ENCODE assay signal across 27 mouse cellular contexts in genomic region chr7:28697277-28697676, GRCm38 (mm10). TPM values are rescaled to one million over a fixed set of nuclear protein-coding genes. Genes with fewer than 3 reads are reported as not detected.
A peak's percentile ranks its signal among the peaks of the same experiment; 100 is the strongest.
DNase-seq lines count a peak whose midpoint lies in the region; ATAC-seq and TF ChIP-seq lines count a peak whose summit lies in the region.
"Had no signal": no experiment of that assay in that cellular context is flagged by ENCODE, and none has a peak within 500 bp of the region (broad histone marks: within the 10 kb centered on the region; RNA-seq: fewer than 3 reads in every experiment).

No protein-coding gene starts in this region.

- peak overlapping the region; percentile 63 for H3K27ac ChIP-seq in testis, adult 2 months (ENCODE audit: control insufficient read depth, insufficient read depth, low read depth, low read length)
- no peak overlapping the region for H3K27ac ChIP-seq in MEL (ENCODE audit: control insufficient read depth, low read depth, low read length)
- 0 out of 2 replicates have a peak overlapping the region, but pooled peaks have one; percentile 5 for H3K27ac ChIP-seq in stomach, postnatal 0 days (replicated peaks)
- H3K27ac ChIP-seq in hindbrain, embryonic 12.5 days = no peak overlapping the region
- H3K27ac ChIP-seq in midbrain, embryonic 15.5 days = no peak overlapping the region

- no peak for TF ChIP-seq RAD21 in MEL (IDR thresholded peaks at IDR 0.05; ENCODE audit: low read depth, low read length)

- peak; percentile 52 for ATAC-seq in stomach, postnatal 0 days (ENCODE audit: low FRiP score, low TSS enrichment)
- no peak for ATAC-seq in hindbrain, embryonic 12.5 days (ENCODE audit: low FRiP score)
- ATAC-seq in midbrain, embryonic 15.5 days (replicated peaks) = no peak
- ATAC-seq: activated CD4-positive, CD25-positive, alpha-beta regulatory T cell, adult 4 months; CD4-positive, CD25-positive, alpha-beta regulatory T cell, adult 4 months; Patski had no signal

- no peak for TF ChIP-seq POLR2A in testis, adult 2 months (IDR thresholded peaks at IDR 0.05; ENCODE audit: control insufficient read depth, low read depth, low read length)
- TF ChIP-seq POLR2A in MEL (IDR thresholded peaks at IDR 0.05; ENCODE audit: control insufficient read depth in 1 of 2, insufficient read depth in 1 of 2, low read depth in 1 of 2, low read length in 2 of 2, poor library complexity in 1 of 2) = no peak

- no peak for TF ChIP-seq EP300 in MEL (IDR thresholded peaks at IDR 0.05; ENCODE audit: low read depth in 1 of 2, low read length in 2 of 2)
- TF ChIP-seq EP300 in stomach, postnatal 0 days (optimal IDR thresholded peaks at IDR 0.05) = no peak

- no peaks in the 10 kb centered on the region for H3K79me2 ChIP-seq in MEL (ENCODE audit: control insufficient read depth, insufficient read depth, low read length, poor library complexity)

- no peak for DNase-seq in testis, postnatal 10 days (ENCODE audit: low spot score)
- DNase-seq in urinary bladder, postnatal 14 days (ENCODE audit: low spot score) = peak; percentile 37
- no peak for DNase-seq in urinary bladder, postnatal 4 days (ENCODE audit: low spot score in 2 of 2)
- DNase-seq in MEL (ENCODE audit: low read depth, low spot score) = peak; percentile 31
- DNase-seq in stomach, postnatal 0 days (ENCODE audit: low spot score) = peak; percentile 63
- DNase-seq: adrenal gland, adult 2 months; adrenal gland, adult 8-10 months; adrenal gland, postnatal 10 days; adrenal gland, postnatal 14 days; adrenal gland, postnatal 25 days; adrenal gland, postnatal 36 days; B cell, adult 2 months; cerebellum, adult 11 months; cerebellum, adult 11-12 months; cerebellum, adult 18-20 months had no signal

- 64% methylated on average over 11 of the region's 11 CpGs for WGBS in stomach, postnatal 0 days
- 94% methylated on average over 11 of the region's 11 CpGs for WGBS in hindbrain, embryonic 12.5 days
- WGBS in midbrain, embryonic 15.5 days = 93% methylated on average over 11 of the region's 11 CpGs

- H3K9ac ChIP-seq in MEL (ENCODE audit: control insufficient read depth, low read depth, low read length, poor library complexity, severe bottlenecking) = no peak overlapping the region
- H3K9ac ChIP-seq in stomach, postnatal 0 days (ENCODE audit: low read length) = no peak overlapping the region
- no peak overlapping the region for H3K9ac ChIP-seq in hindbrain, embryonic 12.5 days
- H3K9ac ChIP-seq in midbrain, embryonic 15.5 days = no peak overlapping the region

- no peak overlapping the region for H3K4me3 ChIP-seq in testis, adult 2 months (ENCODE audit: control insufficient read depth, low read depth, low read length)
- no peak overlapping the region for H3K4me3 ChIP-seq in MEL (ENCODE audit: control insufficient read depth in 1 of 2, insufficient read depth in 1 of 2, low read depth in 2 of 2, low read length in 2 of 2)
- no peak overlapping the region for H3K4me3 ChIP-seq in stomach, postnatal 0 days (ENCODE audit: low read depth, low read length)
- H3K4me3 ChIP-seq in hindbrain, embryonic 12.5 days = no peak overlapping the region
- no peak overlapping the region for H3K4me3 ChIP-seq in midbrain, embryonic 15.5 days

- TF ChIP-seq CTCF in testis, adult 2 months (IDR thresholded peaks at IDR 0.05; ENCODE audit: control insufficient read depth, insufficient read depth, insufficient replicate concordance, low read depth, low read length) = no peak
- TF ChIP-seq CTCF in MEL (IDR thresholded peaks at IDR 0.05 in 2 of 3, conservative IDR thresholded peaks at IDR 0.05 in 1 of 3; ENCODE audit: control insufficient read depth in 1 of 3, insufficient read depth in 1 of 3, low read depth in 2 of 3, low read length in 3 of 3, poor library complexity in 1 of 3, severe bottlenecking in 1 of 3) = no peak
- TF ChIP-seq CTCF in stomach, postnatal 0 days (IDR thresholded peaks at IDR 0.05; ENCODE audit: low read depth) = no peak

- H3K27me3 ChIP-seq in testis, adult 2 months (ENCODE audit: control insufficient read depth, insufficient read depth, low read length) = no peaks in the 10 kb centered on the region
- no peaks in the 10 kb centered on the region for H3K27me3 ChIP-seq in MEL (ENCODE audit: control insufficient read depth in 1 of 2, insufficient read depth in 2 of 2, low read length in 2 of 2)
- H3K27me3 ChIP-seq in stomach, postnatal 0 days (ENCODE audit: control insufficient read depth, insufficient read depth, low read length) = no peaks in the 10 kb centered on the region
- peaks cover 27% of the 10 kb centered on the region for H3K27me3 ChIP-seq in hindbrain, embryonic 12.5 days
- peaks cover 3% of the 10 kb centered on the region; the same call in 1 of the 2 replicates for H3K27me3 ChIP-seq in midbrain, embryonic 15.5 days (replicated peaks)
- H3K27me3 ChIP-seq: CH12.LX had no signal

- H3K9me3 ChIP-seq in MEL (replicated peaks; ENCODE audit: insufficient read depth, low read length) = no peaks in the 10 kb centered on the region
- no peaks in the 10 kb centered on the region for H3K9me3 ChIP-seq in stomach, postnatal 0 days (ENCODE audit: control insufficient read depth, low read length)
- no peaks in the 10 kb centered on the region; the same call in 1 of the 2 replicates for H3K9me3 ChIP-seq in hindbrain, embryonic 12.5 days (replicated peaks)
- no peaks in the 10 kb centered on the region for H3K9me3 ChIP-seq in midbrain, embryonic 15.5 days

- peaks cover 12% of the 10 kb centered on the region for H3K4me1 ChIP-seq in testis, adult 2 months (ENCODE audit: control insufficient read depth, insufficient read depth, low read length)
- peaks cover 0 to 3% of the 10 kb centered on the region in 2 experiments; a peak in 2 of 4 replicates for H3K4me1 ChIP-seq in MEL (ENCODE audit: control insufficient read depth in 1 of 2, insufficient read depth in 2 of 2, low read length in 2 of 2)
- H3K4me1 ChIP-seq in stomach, postnatal 0 days (replicated peaks; ENCODE audit: control insufficient read depth, insufficient read depth) = no peaks in the 10 kb centered on the region; the same call in 1 of the 2 replicates
- H3K4me1 ChIP-seq in hindbrain, embryonic 12.5 days = peaks cover 17% of the 10 kb centered on the region
- H3K4me1 ChIP-seq in midbrain, embryonic 15.5 days = peaks cover 11% of the 10 kb centered on the region

- no peak overlapping the region for H3K4me2 ChIP-seq in stomach, postnatal 0 days (replicated peaks; ENCODE audit: low read depth)
- no peak overlapping the region for H3K4me2 ChIP-seq in hindbrain, embryonic 12.5 days (replicated peaks)
- H3K4me2 ChIP-seq in midbrain, embryonic 15.5 days = no peak overlapping the region

- no peaks in the 10 kb centered on the region for H3K36me3 ChIP-seq in testis, adult 2 months (ENCODE audit: control insufficient read depth, insufficient read depth, low read length)
- no peaks in the 10 kb centered on the region for H3K36me3 ChIP-seq in MEL (ENCODE audit: control insufficient read depth in 1 of 2, insufficient read depth in 2 of 2, low read length in 2 of 2)
- no peaks in the 10 kb centered on the region for H3K36me3 ChIP-seq in stomach, postnatal 0 days (ENCODE audit: control insufficient read depth, insufficient read depth, low read length)
- H3K36me3 ChIP-seq in hindbrain, embryonic 12.5 days = no peaks in the 10 kb centered on the region
- H3K36me3 ChIP-seq in midbrain, embryonic 15.5 days (replicated peaks) = no peaks in the 10 kb centered on the region
- H3K36me3 ChIP-seq: G1E had no signal

RNA-seq across cellular contexts. Expression of gene Fbxo27, which starts 4.6 kb away (rescaled TPM):
- 15.8 and 16.3 TPM in 2 replicates for polyA plus RNA-seq in testis, adult 2 months (2012; rRNA removed)
- total RNA-seq in MEL (2012; rRNA removed) = not detected in 2 replicates
- not detected for polyA plus RNA-seq in MEL (2012; ENCODE audit: insufficient read depth in 1 of 2, insufficient read length in 2 of 2, low read depth in 1 of 2, low replicate concordance in 2 of 2, missing spikeins in 1 of 2)
- 1.7 and 2.4 TPM in 2 replicates for polyA plus RNA-seq in stomach, postnatal 0 days (2015; fragmentation: Nextera tagmentation; extraction: Ambion mirVana)
- 7.0 and 8.9 TPM in 2 replicates for polyA plus RNA-seq in hindbrain, embryonic 12.5 days (2016; fragmentation: Nextera tagmentation; extraction: Ambion mirVana)
- polyA plus RNA-seq in midbrain, embryonic 15.5 days (2015; fragmentation: Nextera tagmentation; extraction: Ambion mirVana) = 10.2 and 12.1 TPM in 2 replicates
- total RNA-seq: CH12.LX, G1E had no signal
- polyA plus RNA-seq: G1E, Patski had no signal

RNA-seq across cellular contexts. Expression of gene Fbxo17, which starts 19.3 kb away (rescaled TPM):
- 7.2 and 8.1 TPM in 2 replicates for polyA plus RNA-seq in testis, adult 2 months (2012; rRNA removed)
- total RNA-seq in MEL (2012; rRNA removed) = 0.10 TPM in 1 of 2 replicates, not detected in the other
- polyA plus RNA-seq in MEL (2012; ENCODE audit: insufficient read depth in 1 of 2, insufficient read length in 2 of 2, low read depth in 1 of 2, low replicate concordance in 2 of 2, missing spikeins in 1 of 2) = under 1 TPM in 1 of 2 experiments, not detected in 1; 0.43 TPM
- 5.6 and 6.1 TPM in 2 replicates for polyA plus RNA-seq in stomach, postnatal 0 days (2015; fragmentation: Nextera tagmentation; extraction: Ambion mirVana)
- 8.5 and 11.1 TPM in 2 replicates for polyA plus RNA-seq in hindbrain, embryonic 12.5 days (2016; fragmentation: Nextera tagmentation; extraction: Ambion mirVana)
- polyA plus RNA-seq in midbrain, embryonic 15.5 days (2015; fragmentation: Nextera tagmentation; extraction: Ambion mirVana) = 3.7 and 4.0 TPM in 2 replicates
- polyA plus RNA-seq: G1E had no signal

RNA-seq across cellular contexts. Expression of gene Mrps12, which starts 44.3 kb away (rescaled TPM):
- polyA plus RNA-seq in testis, adult 2 months (2012; rRNA removed) = 29.5 and 39.3 TPM in 2 replicates
- total RNA-seq in MEL (2012; rRNA removed) = 137 and 141 TPM in 2 replicates
- 100 to 1,000 TPM in 1 of 2 experiments, not detected in 1; 126 TPM for polyA plus RNA-seq in MEL (2012; ENCODE audit: insufficient read depth in 1 of 2, insufficient read length in 2 of 2, low read depth in 1 of 2, low replicate concordance in 2 of 2, missing spikeins in 1 of 2)
- 113 and 118 TPM in 2 replicates for polyA plus RNA-seq in stomach, postnatal 0 days (2015; fragmentation: Nextera tagmentation; extraction: Ambion mirVana)
- 107 and 116 TPM in 2 replicates for polyA plus RNA-seq in hindbrain, embryonic 12.5 days (2016; fragmentation: Nextera tagmentation; extraction: Ambion mirVana)
- polyA plus RNA-seq in midbrain, embryonic 15.5 days (2015; fragmentation: Nextera tagmentation; extraction: Ambion mirVana) = 96.7 and 106 TPM in 2 replicates

RNA-seq across cellular contexts. Expression of gene Sars2, which starts 44.5 kb away (rescaled TPM):
- polyA plus RNA-seq in testis, adult 2 months (2012; rRNA removed) = 12.5 and 13.6 TPM in 2 replicates
- total RNA-seq in MEL (2012; rRNA removed) = 19.2 and 21.3 TPM in 2 replicates
- polyA plus RNA-seq in MEL (2012; ENCODE audit: insufficient read depth in 1 of 2, insufficient read length in 2 of 2, low read depth in 1 of 2, low replicate concordance in 2 of 2, missing spikeins in 1 of 2) = 10 to 100 TPM in 1 of 2 experiments, not detected in 1; 51.4 TPM
- 11.4 and 12.3 TPM in 2 replicates for polyA plus RNA-seq in stomach, postnatal 0 days (2015; fragmentation: Nextera tagmentation; extraction: Ambion mirVana)
- polyA plus RNA-seq in hindbrain, embryonic 12.5 days (2016; fragmentation: Nextera tagmentation; extraction: Ambion mirVana) = 25.7 and 28.0 TPM in 2 replicates
- polyA plus RNA-seq in midbrain, embryonic 15.5 days (2015; fragmentation: Nextera tagmentation; extraction: Ambion mirVana) = 18.3 and 18.7 TPM in 2 replicates

RNA-seq across cellular contexts. Expression of gene Ccer2, which starts 58.7 kb away (rescaled TPM):
- polyA plus RNA-seq in testis, adult 2 months (2012; rRNA removed) = not detected in 2 replicates
- not detected in 2 replicates for total RNA-seq in MEL (2012; rRNA removed)
- under 1 TPM in 1 of 2 experiments, not detected in 1; 0.11 TPM for polyA plus RNA-seq in MEL (2012; ENCODE audit: insufficient read depth in 1 of 2, insufficient read length in 2 of 2, low read depth in 1 of 2, low replicate concordance in 2 of 2, missing spikeins in 1 of 2)
- not detected in 2 replicates for polyA plus RNA-seq in stomach, postnatal 0 days (2015; fragmentation: Nextera tagmentation; extraction: Ambion mirVana)
- 3.2 and 4.0 TPM in 2 replicates for polyA plus RNA-seq in hindbrain, embryonic 12.5 days (2016; fragmentation: Nextera tagmentation; extraction: Ambion mirVana)
- polyA plus RNA-seq in midbrain, embryonic 15.5 days (2015; fragmentation: Nextera tagmentation; extraction: Ambion mirVana) = 0.36 and 0.50 TPM in 2 replicates
- total RNA-seq: adrenal gland, adult 18-20 months; adrenal gland, adult 2 months; adrenal gland, adult 8-10 months; adrenal gland, postnatal 10 days; adrenal gland, postnatal 14 days; adrenal gland, postnatal 25 days; adrenal gland, postnatal 36 days; adrenal gland, postnatal 4 days; ES-E14; G1E had no signal
- polyA plus RNA-seq: activated CD4-positive, CD25-positive, alpha-beta regulatory T cell, adult 4 months; adrenal gland, adult 2 months; C2C12; CD4-positive, CD25-positive, alpha-beta regulatory T cell, adult 4 months; G1E; Patski had no signal

Comparison
In these comparisons a context has a peak if more than half of its experiments do, and no peak if none do; other contexts are left out.
1. DNase-seq: peak in urinary bladder, postnatal 14 days (single experiment), MEL (single experiment) and stomach, postnatal 0 days (single experiment); none in testis, postnatal 10 days (single experiment) and urinary bladder, postnatal 4 days (0 of 2).
2. H3K27ac ChIP-seq: peak in testis, adult 2 months (single experiment) and stomach, postnatal 0 days (single experiment); none in MEL (single experiment), hindbrain, embryonic 12.5 days (single experiment) and midbrain, embryonic 15.5 days (single experiment).